ENCODE assay signal across 8 mouse cellular contexts in the genomic region with DNA sequence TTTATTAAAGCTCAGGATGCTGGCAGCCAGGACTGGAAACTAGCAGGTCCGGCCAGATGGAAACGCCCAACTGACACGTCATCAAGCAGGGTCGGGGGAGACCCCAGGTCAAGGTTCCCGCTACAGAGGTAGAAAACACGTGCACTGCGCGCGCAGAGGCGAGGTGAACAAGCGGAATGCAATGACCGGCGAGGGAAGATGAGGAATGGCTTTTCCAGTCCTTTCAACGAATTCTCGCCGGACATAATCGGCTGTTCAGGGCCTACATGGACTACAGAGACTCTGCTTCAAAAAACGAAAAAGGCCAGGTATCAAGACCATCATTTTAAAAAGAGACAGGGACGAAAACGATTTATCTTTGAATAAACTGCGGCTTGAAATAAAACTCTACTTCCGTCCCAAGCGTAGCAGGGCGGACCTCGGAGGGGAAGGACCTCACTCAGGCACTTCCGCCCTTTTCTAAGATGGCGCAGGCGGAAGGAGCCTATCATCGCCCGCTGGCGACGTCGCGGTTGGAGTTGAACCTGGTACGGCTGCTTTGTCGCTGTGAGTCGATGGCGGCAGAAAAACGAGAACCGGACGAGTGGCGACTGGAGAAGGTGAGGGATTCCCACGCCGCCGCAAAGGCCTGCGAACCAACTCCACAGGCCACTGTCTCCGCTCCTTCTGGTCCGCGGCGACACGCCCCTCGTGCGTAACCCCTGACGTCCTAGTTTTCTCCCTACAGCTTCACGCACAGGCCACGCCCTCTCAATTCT. TPM values are rescaled to one million over a fixed set of nuclear protein-coding genes. Genes with fewer than 3 reads are reported as not detected.
DNase-seq lines count a peak whose midpoint lies in the region; ATAC-seq and TF ChIP-seq lines count a peak whose summit lies in the region.

A gene (plus strand): TSS at position 78 of the 758 bp plus-strand sequence.

- H3K27me3 ChIP-seq in MEL (ENCODE audit: control insufficient read depth in 1 of 2, insufficient read depth in 2 of 2, low read length in 2 of 2): no peaks in the 10 kb centered on the region
- no peaks in the 10 kb centered on the region for H3K27me3 ChIP-seq in cerebellum, adult 2 months (ENCODE audit: control insufficient read depth, insufficient read depth, low read length)
- no peaks in the 10 kb centered on the region for H3K27me3 ChIP-seq in hindbrain, embryonic 10.5 days (ENCODE audit: insufficient read depth, poor library complexity, severe bottlenecking)
- H3K27me3 ChIP-seq in lung, postnatal 0 days (replicated peaks; ENCODE audit: insufficient read depth, low read length): no peaks in the 10 kb centered on the region

- peak within 1 kb of the TSS; percentile 86 for H3K9ac ChIP-seq in MEL (ENCODE audit: control insufficient read depth, low read depth, low read length, poor library complexity, severe bottlenecking)
- peak within 1 kb of the TSS; percentile 57 for H3K9ac ChIP-seq in lung, postnatal 0 days (replicated peaks; ENCODE audit: low read depth)

- H3K27ac ChIP-seq in MEL (ENCODE audit: control insufficient read depth, low read depth, low read length): peak within 1 kb of the TSS; percentile 89
- H3K27ac ChIP-seq in cerebellum, adult 2 months (ENCODE audit: insufficient read depth, low read length): peak within 1 kb of the TSS; percentile 71
- peak within 1 kb of the TSS; percentile 92 for H3K27ac ChIP-seq in hindbrain, embryonic 10.5 days
- peak within 1 kb of the TSS; percentile 91 for H3K27ac ChIP-seq in lung, postnatal 0 days (ENCODE audit: low read length)

- WGBS in cerebellum, adult 2 months: under 1% methylated on average over 56 of the region's 56 CpGs
- under 1% methylated on average over 56 of the region's 56 CpGs for WGBS in hindbrain, embryonic 10.5 days
- under 1% methylated on average over 56 of the region's 56 CpGs for WGBS in lung, postnatal 0 days

- peak within 1 kb of the TSS; percentile 62 for H3K4me2 ChIP-seq in lung, postnatal 0 days (replicated peaks; ENCODE audit: low read depth, low read length)

- H3K36me3 ChIP-seq in MEL (ENCODE audit: control insufficient read depth in 1 of 2, insufficient read depth in 2 of 2, low read length in 2 of 2): peaks cover 0 to 9% of the 10 kb centered on the region in 2 experiments; a peak in 2 of 4 replicates
- peaks cover 22% of the 10 kb centered on the region for H3K36me3 ChIP-seq in hindbrain, embryonic 10.5 days
- H3K36me3 ChIP-seq in lung, postnatal 0 days (ENCODE audit: insufficient read depth, low read length): 0 out of 2 replicates have a peak, but pooled peaks cover 5% of the 10 kb centered on the region

- H3K9me3 ChIP-seq in MEL (replicated peaks; ENCODE audit: insufficient read depth, low read length): no peaks in the 10 kb centered on the region
- H3K9me3 ChIP-seq in hindbrain, embryonic 10.5 days: no peaks in the 10 kb centered on the region
- no peaks in the 10 kb centered on the region for H3K9me3 ChIP-seq in lung, postnatal 0 days (ENCODE audit: low read length)

- no peak for TF ChIP-seq RAD21 in MEL (IDR thresholded peaks at IDR 0.05; ENCODE audit: low read depth, low read length)

- peak; percentile 72 for ATAC-seq in frontal cortex, adult (ENCODE audit: low TSS enrichment)
- peak; percentile 76 for ATAC-seq in lung, postnatal 0 days

- TF ChIP-seq EP300 in MEL (IDR thresholded peaks at IDR 0.05; ENCODE audit: low read depth in 1 of 2, low read length in 2 of 2): peak in 1 of 2 experiments; percentile 40; a peak in 2 of 4 replicates
- peak; percentile 63 for TF ChIP-seq EP300 in lung, postnatal 0 days (IDR thresholded peaks at IDR 0.05)

- peaks cover 0 to 11% of the 10 kb centered on the region in 2 experiments; a peak in 2 of 4 replicates for H3K4me1 ChIP-seq in MEL (ENCODE audit: control insufficient read depth in 1 of 2, insufficient read depth in 2 of 2, low read length in 2 of 2)
- H3K4me1 ChIP-seq in cerebellum, adult 2 months (ENCODE audit: control insufficient read depth, insufficient read depth, low read length): peaks cover 5% of the 10 kb centered on the region; the same call in 1 of the 2 replicates
- H3K4me1 ChIP-seq in hindbrain, embryonic 10.5 days (replicated peaks): peaks cover 35% of the 10 kb centered on the region
- H3K4me1 ChIP-seq in lung, postnatal 0 days (ENCODE audit: insufficient read depth, low read depth, low read length): peaks cover 5% of the 10 kb centered on the region

- peak; percentile 98 for DNase-seq in MEL (ENCODE audit: low read depth, low spot score)
- DNase-seq in cerebellum, adult 2 months: peak; percentile 92 to 93
- DNase-seq in hindbrain, embryonic 10.5 days (ENCODE audit: low spot score): peak; percentile 91
- DNase-seq in layer of hippocampus, adult 9-11 months: peak; percentile 95
- peak; percentile 99 for DNase-seq in lung, postnatal 0 days (ENCODE audit: low spot score)
- DNase-seq in ovary, postnatal 14 days (ENCODE audit: low spot score): peak; percentile 83
- peak; percentile 94 for DNase-seq in thymus, postnatal 14 days

- TF ChIP-seq POLR2A in MEL (IDR thresholded peaks at IDR 0.05; ENCODE audit: control insufficient read depth in 1 of 2, insufficient read depth in 1 of 2, low read depth in 1 of 2, low read length in 2 of 2, poor library complexity in 1 of 2): peak; percentile 38 to 79; a peak in 1 of 4 replicates
- TF ChIP-seq POLR2A in cerebellum, adult 2 months (IDR thresholded peaks at IDR 0.05; ENCODE audit: borderline replicate concordance, insufficient read depth, low read length): peak; percentile 73; the same call in 1 of the 2 replicates

- peak within 1 kb of the TSS; percentile 79 to 81 for H3K4me3 ChIP-seq in MEL (ENCODE audit: control insufficient read depth in 1 of 2, insufficient read depth in 1 of 2, low read depth in 2 of 2, low read length in 2 of 2)
- H3K4me3 ChIP-seq in cerebellum, adult 2 months (replicated peaks; ENCODE audit: insufficient read depth, low read depth, low read length): peak within 1 kb of the TSS; percentile 60
- H3K4me3 ChIP-seq in hindbrain, embryonic 10.5 days: peak within 1 kb of the TSS; percentile 66
- H3K4me3 ChIP-seq in lung, postnatal 0 days (ENCODE audit: low read depth, low read length): peak within 1 kb of the TSS; percentile 67

- TF ChIP-seq CTCF in MEL (IDR thresholded peaks at IDR 0.05 in 2 of 3, conservative IDR thresholded peaks at IDR 0.05 in 1 of 3; ENCODE audit: control insufficient read depth in 1 of 3, insufficient read depth in 1 of 3, low read depth in 2 of 3, low read length in 3 of 3, poor library complexity in 1 of 3, severe bottlenecking in 1 of 3): no peak
- TF ChIP-seq CTCF in cerebellum, adult 2 months (IDR thresholded peaks at IDR 0.05; ENCODE audit: borderline replicate concordance, insufficient read depth, low read depth, low read length): no peak
- TF ChIP-seq CTCF in lung, postnatal 0 days (IDR thresholded peaks at IDR 0.05): 0 out of 2 replicates have a peak, but pooled peaks have one; percentile 1

- peaks cover 6% of the 10 kb centered on the region; the same call in 1 of the 2 replicates for H3K79me2 ChIP-seq in MEL (ENCODE audit: control insufficient read depth, insufficient read depth, low read length, poor library complexity)

TF ChIP-seq in MEL, 35 proteins besides CTCF, POLR2A, EP300 and RAD21 (continues in another document):
- peak; percentile 74; the same call in 1 of the 2 replicates for TF ChIP-seq POLR2AphosphoS2 (IDR thresholded peaks at IDR 0.05; ENCODE audit: low read length)
- no peak for TF ChIP-seq SMC3 (IDR thresholded peaks at IDR 0.05; ENCODE audit: low read depth, low read length)
- TF ChIP-seq GATA1 (IDR thresholded peaks at IDR 0.05; ENCODE audit: low read depth, low read length): peak; percentile 14; the same call in 1 of the 2 replicates
- TF ChIP-seq KAT2A (conservative IDR thresholded peaks at IDR 0.05; ENCODE audit: low read depth, low read length): no peak; the same call in 1 of the 2 replicates
- peak; percentile 99 for TF ChIP-seq ELF1 (IDR thresholded peaks at IDR 0.05; ENCODE audit: low read depth, low read length)
- peak; percentile 96 for TF ChIP-seq MAX (IDR thresholded peaks at IDR 0.05; ENCODE audit: low read length)
- TF ChIP-seq MXI1 (IDR thresholded peaks at IDR 0.05; ENCODE audit: low read depth, low read length): peak; percentile 96
- TF ChIP-seq ZKSCAN1 (IDR thresholded peaks at IDR 0.05; ENCODE audit: low read depth, low read length): no peak
- peak; percentile 80 for TF ChIP-seq MAZ (IDR thresholded peaks at IDR 0.05; ENCODE audit: low read depth, low read length)
- TF ChIP-seq ZC3H11A (IDR thresholded peaks at IDR 0.05; ENCODE audit: low read depth, low read length): no peak
- TF ChIP-seq SIN3A (IDR thresholded peaks at IDR 0.05; ENCODE audit: low read length): peak; percentile 88
- no peak for TF ChIP-seq MAFK (IDR thresholded peaks at IDR 0.05; ENCODE audit: borderline replicate concordance, low read depth, low read length)
- TF ChIP-seq NELFE (IDR thresholded peaks at IDR 0.05; ENCODE audit: low read depth, low read length): peak; percentile 73; the same call in 1 of the 2 replicates
- TF ChIP-seq USF1 (IDR thresholded peaks at IDR 0.05; ENCODE audit: low read depth, low read length): peak; percentile 50; the same call in 1 of the 2 replicates
- peak; percentile 53 for TF ChIP-seq TCF12 (IDR thresholded peaks at IDR 0.05; ENCODE audit: low read depth, low read length)
- peak; percentile 60; the same call in 1 of the 2 replicates for TF ChIP-seq BHLHE40 (IDR thresholded peaks at IDR 0.05; ENCODE audit: borderline replicate concordance, low read depth, low read length)
- peak; percentile 72; the same call in 1 of the 2 replicates for TF ChIP-seq E2F4 (IDR thresholded peaks at IDR 0.05; ENCODE audit: borderline replicate concordance, low read depth, low read length)
- TF ChIP-seq RCOR1 (IDR thresholded peaks at IDR 0.05; ENCODE audit: low read depth, low read length): no peak
- TF ChIP-seq MYC (IDR thresholded peaks at IDR 0.05; ENCODE audit: low read depth, low read length): peak; percentile 95
- peak; percentile 82 for TF ChIP-seq TBP (IDR thresholded peaks at IDR 0.05; ENCODE audit: low read depth, low read length)
- no peak for TF ChIP-seq JUND (IDR thresholded peaks at IDR 0.05; ENCODE audit: low read depth, low read length)
- peak; percentile 34; the same call in 1 of the 2 replicates for TF ChIP-seq ETS1 (IDR thresholded peaks at IDR 0.05; ENCODE audit: low read depth, low read length)
- peak; percentile 96 for TF ChIP-seq HCFC1 (IDR thresholded peaks at IDR 0.05; ENCODE audit: low read depth, low read length)

RNA-seq across cellular contexts. Expression of the gene that starts here (rescaled TPM):
- 91.9 and 107 TPM in 2 replicates for total RNA-seq in MEL (2012; rRNA removed)
- polyA plus RNA-seq in MEL (2012; ENCODE audit: insufficient read depth in 1 of 2, insufficient read length in 2 of 2, low read depth in 1 of 2, low replicate concordance in 2 of 2, missing spikeins in 1 of 2): 100 to 1,000 TPM in 1 of 2 experiments, not detected in 1; 117 TPM
- 199 and 204 TPM in 2 replicates for polyA plus RNA-seq in cerebellum, adult 2 months (2012; rRNA removed)
- polyA plus RNA-seq in hindbrain, embryonic 10.5 days (2016; fragmentation: Nextera tagmentation; extraction: Ambion mirVana): 74.4 and 84.6 TPM in 2 replicates
- polyA plus RNA-seq in lung, postnatal 0 days (2015; fragmentation: Nextera tagmentation; extraction: Ambion mirVana): 136 and 139 TPM in 2 replicates

Comparison
In these comparisons a context has a peak if more than half of its experiments do, and no peak if none do; other contexts are left out.
1. Peak in every context shown above with its lines: DNase-seq, ATAC-seq, H3K4me3 ChIP-seq and H3K27ac ChIP-seq.